Mouse (Mus musculus): ENCODE results near the gene Fam111a. TPM values are rescaled to one million over a fixed set of nuclear protein-coding genes. Genes with fewer than 3 reads are reported as not detected.

The Fam111a gene
- polyA plus RNA-seq, 1 experiment from 2014 or later = 24.9 TPM

GRCm38 (mm10) chr19:12540727-12541126 lies 4.8 kb upstream of the Fam111a start:
- ATAC-seq (ENCODE audit: insufficient number of reproducible peaks, low FRiP score, low TSS enrichment, low read depth) (no peak), DNase-seq (ENCODE audit: low spot score) (no peak)
- Histone ChIP-seq H3K36me3 (ENCODE audit: control insufficient read depth, insufficient read depth, low read length) (no peaks in the 10 kb centered on the region), H3K4me1 (ENCODE audit: control insufficient read depth, insufficient read depth, low read length) (no peaks in the 10 kb centered on the region), H3K27ac (replicated peaks; ENCODE audit: low read depth, low read length) (no peak overlapping the region), H3K9ac (ENCODE audit: low read length) (no peak overlapping the region), H3K9me3 (ENCODE audit: control insufficient read depth, low read length) (no peaks in the 10 kb centered on the region), H3K4me2 (ENCODE audit: low read depth, severe bottlenecking) (no peak overlapping the region), H3K4me3 (ENCODE audit: low read depth, low read length) (no peak overlapping the region), H3K27me3 (ENCODE audit: control insufficient read depth, insufficient read depth, low read length) (no peaks in the 10 kb centered on the region)
- 63% methylated on average over 3 of the region's 3 CpGs for WGBS

- DNase-seq (ENCODE audit: low spot score) (no peak), ATAC-seq (ENCODE audit: insufficient number of reproducible peaks, low FRiP score, low TSS enrichment, low read depth) (no peak)
- no peak overlapping the region for H3K4me2 ChIP-seq (ENCODE audit: low read depth, severe bottlenecking)
- no peak overlapping the region for H3K4me3 ChIP-seq (ENCODE audit: low read depth, low read length)
- no peaks in the 10 kb centered on the region for H3K36me3 ChIP-seq (ENCODE audit: control insufficient read depth, insufficient read depth, low read length)
- no peaks in the 10 kb centered on the region for H3K4me1 ChIP-seq (ENCODE audit: control insufficient read depth, insufficient read depth, low read length)
- no peak overlapping the region for H3K9ac ChIP-seq (ENCODE audit: low read length)
- H3K27ac ChIP-seq (replicated peaks; ENCODE audit: low read depth, low read length) = no peak overlapping the region
- 16% methylated on average over 2 of the region's 2 CpGs for WGBS
- H3K9me3 ChIP-seq (ENCODE audit: control insufficient read depth, low read length) = no peaks in the 10 kb centered on the region
- H3K27me3 ChIP-seq (ENCODE audit: control insufficient read depth, insufficient read depth, low read length) = no peaks in the 10 kb centered on the region
Observed at GRCm38 (mm10) chr19:12541644-12542043, 3.9 kb upstream of the Fam111a start.

- H3K4me3 ChIP-seq (ENCODE audit: low read depth, low read length) = no peak overlapping the region
- H3K9ac ChIP-seq (ENCODE audit: low read length) = no peak overlapping the region
- no peaks in the 10 kb centered on the region for H3K36me3 ChIP-seq (ENCODE audit: control insufficient read depth, insufficient read depth, low read length)
- ATAC-seq (ENCODE audit: insufficient number of reproducible peaks, low FRiP score, low TSS enrichment, low read depth) (no peak), DNase-seq (ENCODE audit: low spot score) (no peak)
- H3K27me3 ChIP-seq (ENCODE audit: control insufficient read depth, insufficient read depth, low read length) = no peaks in the 10 kb centered on the region
- no peak overlapping the region for H3K4me2 ChIP-seq (ENCODE audit: low read depth, severe bottlenecking)
- H3K9me3 ChIP-seq (ENCODE audit: control insufficient read depth, low read length) = no peaks in the 10 kb centered on the region
- H3K4me1 ChIP-seq (ENCODE audit: control insufficient read depth, insufficient read depth, low read length) = no peaks in the 10 kb centered on the region
- H3K27ac ChIP-seq (replicated peaks; ENCODE audit: low read depth, low read length) = no peak overlapping the region
- 78% methylated on average over 5 of the region's 5 CpGs for WGBS
Observed at GRCm38 (mm10) chr19:12549166-12549565, 3.6 kb downstream of the Fam111a start.

GRCm38 (mm10) chr19:12550005-12550942 lies 4.7 kb downstream of the Fam111a start:
- no peak for ATAC-seq (ENCODE audit: insufficient number of reproducible peaks, low FRiP score, low TSS enrichment, low read depth)
- DNase-seq (ENCODE audit: low spot score) = no peak
- Histone ChIP-seq H3K4me3 (ENCODE audit: low read depth, low read length) (no peak overlapping the region), H3K36me3 (ENCODE audit: control insufficient read depth, insufficient read depth, low read length) (no peaks in the 10 kb centered on the region), H3K9ac (ENCODE audit: low read length) (no peak overlapping the region), H3K27ac (replicated peaks; ENCODE audit: low read depth, low read length) (no peak overlapping the region), H3K27me3 (ENCODE audit: control insufficient read depth, insufficient read depth, low read length) (no peaks in the 10 kb centered on the region), H3K9me3 (ENCODE audit: control insufficient read depth, low read length) (no peaks in the 10 kb centered on the region), H3K4me1 (ENCODE audit: control insufficient read depth, insufficient read depth, low read length) (no peaks in the 10 kb centered on the region), H3K4me2 (ENCODE audit: low read depth, severe bottlenecking) (no peak overlapping the region)
- whole genome bisulfite sequencing = 79% methylated on average over 5 of the region's 5 CpGs

- H3K36me3 ChIP-seq (ENCODE audit: control insufficient read depth, insufficient read depth, low read length) = no peaks in the 10 kb centered on the region
- no peak overlapping the region for H3K4me2 ChIP-seq (ENCODE audit: low read depth, severe bottlenecking)
- H3K4me1 ChIP-seq (ENCODE audit: control insufficient read depth, insufficient read depth, low read length) = no peaks in the 10 kb centered on the region
- H3K4me3 ChIP-seq (ENCODE audit: low read depth, low read length) = no peak overlapping the region
- no peak for ATAC-seq (ENCODE audit: insufficient number of reproducible peaks, low FRiP score, low TSS enrichment, low read depth)
- no peaks in the 10 kb centered on the region for H3K9me3 ChIP-seq (ENCODE audit: control insufficient read depth, low read length)
- H3K27ac ChIP-seq (replicated peaks; ENCODE audit: low read depth, low read length) = no peak overlapping the region
- no peaks in the 10 kb centered on the region for H3K27me3 ChIP-seq (ENCODE audit: control insufficient read depth, insufficient read depth, low read length)
- DNase-seq (ENCODE audit: low spot score) = no peak
- 85% methylated on average over 2 of the region's 2 CpGs for WGBS
- H3K9ac ChIP-seq (ENCODE audit: low read length) = no peak overlapping the region
Observed at GRCm38 (mm10) chr19:12556293-12556692, 10.8 kb downstream of the Fam111a start.

GRCm38 (mm10) chr19:12558219-12558618 lies 12.7 kb downstream of the Fam111a start:
- no peak overlapping the region for H3K4me2 ChIP-seq (ENCODE audit: low read depth, severe bottlenecking)

GRCm38 (mm10) chr19:12564197-12564596 lies 18.7 kb downstream of the Fam111a start:
- ATAC-seq (ENCODE audit: insufficient number of reproducible peaks, low FRiP score, low TSS enrichment, low read depth) = no peak
- Histone ChIP-seq H3K9me3 (ENCODE audit: control insufficient read depth, low read length) (no peaks in the 10 kb centered on the region), H3K27me3 (ENCODE audit: control insufficient read depth, insufficient read depth, low read length) (no peaks in the 10 kb centered on the region), H3K9ac (ENCODE audit: low read length) (no peak overlapping the region), H3K27ac (replicated peaks; ENCODE audit: low read depth, low read length) (no peak overlapping the region), H3K4me2 (ENCODE audit: low read depth, severe bottlenecking) (no peak overlapping the region), H3K4me1 (ENCODE audit: control insufficient read depth, insufficient read depth, low read length) (no peaks in the 10 kb centered on the region), H3K4me3 (ENCODE audit: low read depth, low read length) (no peak overlapping the region), H3K36me3 (ENCODE audit: control insufficient read depth, insufficient read depth, low read length) (no peaks in the 10 kb centered on the region)
- DNase-seq (ENCODE audit: low spot score) = no peak

More at GRCm38 (mm10) chr19:12558219-12558618, 12.7 kb downstream of the Fam111a start:
- ATAC-seq (ENCODE audit: insufficient number of reproducible peaks, low FRiP score, low TSS enrichment, low read depth) = no peak
- Histone ChIP-seq H3K36me3 (ENCODE audit: control insufficient read depth, insufficient read depth, low read length) (no peaks in the 10 kb centered on the region), H3K27me3 (ENCODE audit: control insufficient read depth, insufficient read depth, low read length) (no peaks in the 10 kb centered on the region), H3K4me1 (ENCODE audit: control insufficient read depth, insufficient read depth, low read length) (no peaks in the 10 kb centered on the region), H3K9ac (ENCODE audit: low read length) (no peak overlapping the region), H3K27ac (replicated peaks; ENCODE audit: low read depth, low read length) (no peak overlapping the region), H3K4me3 (ENCODE audit: low read depth, low read length) (no peak overlapping the region), H3K9me3 (ENCODE audit: control insufficient read depth, low read length) (no peaks in the 10 kb centered on the region)
- no peak for DNase-seq (ENCODE audit: low spot score)
- WGBS = 93% methylated on average over 4 of the region's 4 CpGs

- ATAC-seq (ENCODE audit: insufficient number of reproducible peaks, low FRiP score, low TSS enrichment, low read depth) (no peak), DNase-seq (ENCODE audit: low spot score) (no peak)
- H3K9ac ChIP-seq (ENCODE audit: low read length) = no peak overlapping the region
- H3K4me1 ChIP-seq (ENCODE audit: control insufficient read depth, insufficient read depth, low read length) = no peaks in the 10 kb centered on the region
- no peak overlapping the region for H3K4me3 ChIP-seq (ENCODE audit: low read depth, low read length)
- H3K4me2 ChIP-seq (ENCODE audit: low read depth, severe bottlenecking) = no peak overlapping the region
- no peaks in the 10 kb centered on the region for H3K9me3 ChIP-seq (ENCODE audit: control insufficient read depth, low read length)
- H3K27me3 ChIP-seq (ENCODE audit: control insufficient read depth, insufficient read depth, low read length) = no peaks in the 10 kb centered on the region
- WGBS = 68% methylated on average over 4 of the region's 4 CpGs
- no peak overlapping the region for H3K27ac ChIP-seq (replicated peaks; ENCODE audit: low read depth, low read length)
- H3K36me3 ChIP-seq (ENCODE audit: control insufficient read depth, insufficient read depth, low read length) = no peaks in the 10 kb centered on the region
Observed at GRCm38 (mm10) chr19:12567011-12567410, 21.5 kb downstream of the Fam111a start.
